Comparison of ENCODE assay signal across 12 mouse cellular contexts in genomic region chr7:46962132-46962531, GRCm38 (mm10). TPM values are rescaled to one million over a fixed set of nuclear protein-coding genes. Genes with fewer than 3 reads are reported as not detected.
DNase-seq lines count a peak whose midpoint lies in the region; ATAC-seq lines count a peak whose summit lies in the region.
"Had no signal": no experiment of that assay in that cellular context is flagged by ENCODE, and none has a peak within 500 bp of the region (broad histone marks: within the 10 kb centered on the region; RNA-seq: fewer than 3 reads in every experiment).

No protein-coding gene starts in this region.

- H3K9ac ChIP-seq in heart, embryonic 12.5 days = no peak overlapping the region
- no peak overlapping the region for H3K9ac ChIP-seq in heart, embryonic 11.5 days (ENCODE audit: low read depth, low read length)
- no peak overlapping the region for H3K9ac ChIP-seq in lung, embryonic 15.5 days

- peak overlapping the region; percentile 72 for H3K27ac ChIP-seq in heart, embryonic 12.5 days (ENCODE audit: poor library complexity, severe bottlenecking)
- no peak overlapping the region for H3K27ac ChIP-seq in heart, embryonic 11.5 days (ENCODE audit: low read depth, low read length)
- 0 out of 2 replicates have a peak overlapping the region, but pooled peaks have one; percentile 69 for H3K27ac ChIP-seq in lung, embryonic 15.5 days
- H3K27ac ChIP-seq: macrophage had no signal

- H3K4me1 ChIP-seq in heart, embryonic 12.5 days (replicated peaks) = peaks cover 26% of the 10 kb centered on the region
- peaks cover 6% of the 10 kb centered on the region for H3K4me1 ChIP-seq in heart, embryonic 11.5 days (ENCODE audit: control insufficient read depth, insufficient read depth, low read length)
- H3K4me1 ChIP-seq in lung, embryonic 15.5 days = peaks cover 23% of the 10 kb centered on the region

- no peak for ATAC-seq in heart, embryonic 12.5 days (ENCODE audit: insufficient number of reproducible peaks, low FRiP score)
- no peak for ATAC-seq in heart, embryonic 11.5 days (replicated peaks; ENCODE audit: insufficient number of reproducible peaks, low FRiP score, low TSS enrichment)
- ATAC-seq in lung, embryonic 15.5 days (ENCODE audit: borderline replicate concordance, extremely low read depth, low FRiP score, low TSS enrichment) = no peak

- no peak overlapping the region for H3K4me2 ChIP-seq in heart, embryonic 12.5 days
- no peak overlapping the region for H3K4me2 ChIP-seq in heart, embryonic 11.5 days
- H3K4me2 ChIP-seq in lung, embryonic 15.5 days = no peak overlapping the region

- H3K4me3 ChIP-seq in heart, embryonic 12.5 days = no peak overlapping the region
- H3K4me3 ChIP-seq in heart, embryonic 11.5 days (ENCODE audit: low read depth, low read length) = no peak overlapping the region
- no peak overlapping the region for H3K4me3 ChIP-seq in lung, embryonic 15.5 days
- H3K4me3 ChIP-seq: erythroblast, embryonic 14.5 days had no signal

- 0 out of 2 replicates have a peak, but pooled peaks cover 3% of the 10 kb centered on the region for H3K27me3 ChIP-seq in heart, embryonic 12.5 days (replicated peaks)
- H3K27me3 ChIP-seq in heart, embryonic 11.5 days (ENCODE audit: control insufficient read depth, insufficient read depth, low read length) = no peaks in the 10 kb centered on the region
- peaks cover 4% of the 10 kb centered on the region; the same call in 1 of the 2 replicates for H3K27me3 ChIP-seq in lung, embryonic 15.5 days

- no peaks in the 10 kb centered on the region for H3K36me3 ChIP-seq in heart, embryonic 12.5 days
- no peaks in the 10 kb centered on the region for H3K36me3 ChIP-seq in heart, embryonic 11.5 days (ENCODE audit: control insufficient read depth, insufficient read depth, low read length)
- no peaks in the 10 kb centered on the region for H3K36me3 ChIP-seq in lung, embryonic 15.5 days

- DNase-seq in lung, postnatal 14 days = no peak
- peak; percentile 78 for DNase-seq in adipocyte (ENCODE audit: low spot score)
- DNase-seq in kidney, postnatal 14 days = peak; percentile 11
- no peak for DNase-seq in frontal cortex, adult 2 months (ENCODE audit: extremely low spot score in 1 of 2, low spot score in 1 of 2)
- DNase-seq: thymus, postnatal 4 days had no signal

- H3K9me3 ChIP-seq in heart, embryonic 12.5 days (replicated peaks) = no peaks in the 10 kb centered on the region
- H3K9me3 ChIP-seq in heart, embryonic 11.5 days (replicated peaks; ENCODE audit: control insufficient read depth, low read length) = no peaks in the 10 kb centered on the region
- no peaks in the 10 kb centered on the region for H3K9me3 ChIP-seq in lung, embryonic 15.5 days

RNA-seq across cellular contexts. Expression of gene Uevld, which starts 3.8 kb away (rescaled TPM):
- 10.0 TPM in 2 replicates for polyA plus RNA-seq in heart, embryonic 12.5 days (2016; fragmentation: Nextera tagmentation; extraction: Ambion mirVana)
- polyA plus RNA-seq in heart, embryonic 11.5 days (2014; fragmentation: Nextera tagmentation; extraction: Ambion mirVana) = 9.3 and 10.6 TPM in 2 replicates
- 12.1 and 13.1 TPM in 2 replicates for polyA plus RNA-seq in lung, embryonic 15.5 days (2015; fragmentation: Nextera tagmentation; extraction: Ambion mirVana)
- polyA plus RNA-seq in frontal cortex, adult 2 months (2012; rRNA removed) = 6.3 and 7.7 TPM in 2 replicates

RNA-seq across cellular contexts. Expression of gene Gm9999, which starts 21.2 kb away (rescaled TPM):
- polyA plus RNA-seq in heart, embryonic 12.5 days (2016; fragmentation: Nextera tagmentation; extraction: Ambion mirVana) = not detected in 2 replicates
- polyA plus RNA-seq in heart, embryonic 11.5 days (2014; fragmentation: Nextera tagmentation; extraction: Ambion mirVana) = not detected in 2 replicates
- 0.62 TPM in 1 of 2 replicates, not detected in the other for polyA plus RNA-seq in lung, embryonic 15.5 days (2015; fragmentation: Nextera tagmentation; extraction: Ambion mirVana)
- not detected in 2 replicates for polyA plus RNA-seq in frontal cortex, adult 2 months (2012; rRNA removed)
- polyA plus RNA-seq: cortical plate, adult 2 months; erythroblast, embryonic 14.5 days; macrophage; neural tube, embryonic 11.5 days had no signal

RNA-seq across cellular contexts. Expression of gene Tsg101, which starts 42.4 kb away (rescaled TPM):
- polyA plus RNA-seq in heart, embryonic 12.5 days (2016; fragmentation: Nextera tagmentation; extraction: Ambion mirVana) = 185 and 190 TPM in 2 replicates
- 199 and 205 TPM in 2 replicates for polyA plus RNA-seq in heart, embryonic 11.5 days (2014; fragmentation: Nextera tagmentation; extraction: Ambion mirVana)
- polyA plus RNA-seq in lung, embryonic 15.5 days (2015; fragmentation: Nextera tagmentation; extraction: Ambion mirVana) = 157 and 163 TPM in 2 replicates
- 77.6 and 78.8 TPM in 2 replicates for polyA plus RNA-seq in frontal cortex, adult 2 months (2012; rRNA removed)

RNA-seq across cellular contexts. Expression of gene Spty2d1, which starts 46.1 kb away (rescaled TPM):
- 19.4 and 19.8 TPM in 2 replicates for polyA plus RNA-seq in heart, embryonic 12.5 days (2016; fragmentation: Nextera tagmentation; extraction: Ambion mirVana)
- polyA plus RNA-seq in heart, embryonic 11.5 days (2014; fragmentation: Nextera tagmentation; extraction: Ambion mirVana) = 15.6 and 18.8 TPM in 2 replicates
- polyA plus RNA-seq in lung, embryonic 15.5 days (2015; fragmentation: Nextera tagmentation; extraction: Ambion mirVana) = 22.8 and 23.3 TPM in 2 replicates
- polyA plus RNA-seq in frontal cortex, adult 2 months (2012; rRNA removed) = 8.9 and 9.7 TPM in 2 replicates

Comparison
In these comparisons a context has a peak if more than half of its experiments do, and no peak if none do; other contexts are left out.
1. DNase-seq: peak in adipocyte (single experiment) and kidney, postnatal 14 days (single experiment); none in lung, postnatal 14 days (single experiment) and frontal cortex, adult 2 months (0 of 2).